Mouse (Mus musculus) heart, adult 2 months (tissue): ENCODE results near the gene Prl.

ENCODE experiments used
- CTCF ChIP-seq: fragments of 200-600 bp; IDR thresholded peaks from 2 replicates; pipeline ENCODE4 v1.8.1; 2022; ENCODE audit warnings: antibody characterized with exemption, mild to moderate bottlenecking, moderate library complexity
- EP300 ChIP-seq: fragments of 200-500 bp; IDR thresholded peaks from 2 replicates; pipeline ENCODE4 v1.6.1; 2011; ENCODE audit warnings: low read depth, low read length, control low read depth; ENCODE audit not compliant: insufficient read depth
- POLR2A ChIP-seq: fragments of 200-500 bp; IDR thresholded peaks from 2 replicates; pipeline ENCODE4 v1.6.1; 2011; ENCODE audit warnings: mild to moderate bottlenecking, low read depth, low read length, control low read depth; ENCODE audit not compliant: insufficient read depth

GRCm38 (mm10) chr13:27059177-27059576 is 1.8 kb downstream of the Prl start:
- TF ChIP-seq EP300 (no peak), CTCF (no peak), POLR2A (no peak)
